Mouse (Mus musculus): Measurements from ENCODE around the gene Synpo2. TPM values are rescaled to one million over a fixed set of nuclear protein-coding genes. Genes with fewer than 3 reads are reported as not detected.

Gene Synpo2
- total RNA-seq, 2 experiments from 2014 or later: 1.8 to 3.0 TPM

DNA sequence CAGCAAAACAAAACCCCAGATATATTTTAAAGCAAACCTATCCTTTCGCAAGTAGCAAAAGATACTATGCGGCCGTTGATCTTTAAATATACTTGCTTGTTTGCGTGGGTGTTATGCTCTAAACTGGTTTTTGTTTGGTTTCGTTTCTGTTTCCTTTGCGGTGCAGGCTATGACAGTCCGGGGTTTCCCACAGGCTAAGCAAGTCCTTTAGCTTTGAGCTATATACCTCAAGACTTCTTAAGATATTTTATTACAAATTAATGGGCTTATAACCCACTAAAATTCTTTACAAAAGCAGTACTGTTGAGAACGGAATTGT, 61.6 kb downstream of the Synpo2 start:
- DNase-seq (ENCODE audit: low spot score in 2 of 2): no peak
- intact Hi-C loops (cut with DNase I): no loop called here

GRCm38 (mm10) chr3:123173553-123174378, 62.2 kb downstream of the Synpo2 start:
- DNase-seq (ENCODE audit: low spot score in 2 of 2): no peak
- intact Hi-C loops (cut with DNase I): no loop called here

GRCm38 (mm10) chr3:123172151-123172550, 63.8 kb downstream of the Synpo2 start:
- intact Hi-C loops (cut with DNase I): no loop called here
- no peak for DNase-seq (ENCODE audit: low spot score in 2 of 2)

GRCm38 (mm10) chr3:123169398-123169797, 66.6 kb downstream of the Synpo2 start:
- intact Hi-C loops (cut with DNase I): loop anchor here (2.0 to 10.0 kb wide), 2 partner anchors 153 to 185 kb away; no protein-coding TSS in a partner anchor
- DNase-seq (ENCODE audit: low spot score in 2 of 2): no peak

DNA sequence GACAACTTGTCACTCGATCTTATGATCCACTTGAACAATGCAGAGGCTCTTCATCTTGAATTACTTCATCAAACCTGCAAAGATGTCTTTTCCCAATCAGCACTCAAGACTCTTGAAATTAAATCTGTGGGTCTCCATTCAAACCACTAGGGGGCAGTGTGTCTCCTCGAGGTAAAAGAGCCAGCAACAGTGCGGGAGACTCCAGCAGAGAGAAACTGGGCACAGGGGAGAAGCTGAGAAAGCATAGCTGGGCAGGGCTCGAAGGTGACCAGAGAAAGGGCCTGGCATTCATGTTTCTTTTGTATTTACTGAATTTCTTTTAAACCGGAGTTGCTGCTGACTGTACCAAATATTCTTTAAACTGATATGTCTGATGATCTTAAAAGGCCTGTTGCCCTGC, 67.1 kb downstream of the Synpo2 start:
- DNase-seq (ENCODE audit: low spot score in 2 of 2): peak; percentile 49 to 72
- intact Hi-C loops (cut with DNase I): loop anchor here (2.0 to 10.0 kb wide), 2 partner anchors 154 to 186 kb away; no protein-coding TSS in a partner anchor

GRCm38 (mm10) chr3:123166450-123166849, 69.5 kb downstream of the Synpo2 start:
- DNase-seq (ENCODE audit: low spot score in 2 of 2): no peak
- intact Hi-C loops (cut with DNase I): loop anchor here (10.0 kb wide), 1 partner anchor 188 kb away; no protein-coding TSS in a partner anchor

- intact Hi-C loops (cut with DNase I): loop anchor here (5.0 to 10.0 kb wide), 2 partner anchors 73 to 191 kb away; partner anchors contain the start of gene Synpo2
- no peak for DNase-seq (ENCODE audit: low spot score in 2 of 2)
Measured at GRCm38 (mm10) chr3:123164183-123164582, 71.8 kb downstream of the Synpo2 start.

GRCm38 (mm10) chr3:123163192-123163523, 72.8 kb downstream of the Synpo2 start:
- DNase-seq (ENCODE audit: low spot score in 2 of 2): no peak
- intact Hi-C loops (cut with DNase I): loop anchor here (5.0 to 10.0 kb wide), 2 partner anchors 74 to 192 kb away; partner anchors contain the start of gene Synpo2

- intact Hi-C loops (cut with DNase I): loop anchor here (5.0 to 10.0 kb wide), 2 partner anchors 75 to 192 kb away; partner anchors contain the start of gene Synpo2
Measured at GRCm38 (mm10) chr3:123162289-123163191, 73.4 kb downstream of the Synpo2 start.

DNA sequence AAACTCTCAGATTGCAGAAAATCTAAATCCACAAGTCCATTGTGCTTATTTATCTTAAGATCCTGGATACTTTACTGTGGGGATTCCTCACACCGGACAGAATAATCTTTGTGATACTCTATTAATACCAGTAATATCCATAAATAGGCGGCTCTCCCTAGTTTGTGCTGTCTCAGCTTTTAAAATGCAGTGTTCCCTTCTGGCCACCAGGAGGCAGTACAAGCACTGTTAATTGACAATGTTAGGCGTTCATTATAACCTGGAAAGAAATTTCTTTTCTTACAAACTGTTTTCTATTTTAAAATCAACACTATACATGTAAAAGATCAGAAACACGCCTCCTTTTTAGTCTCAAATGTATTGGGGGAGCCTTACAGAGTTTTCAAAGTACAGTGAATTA, 75.2 kb downstream of the Synpo2 start:
- intact Hi-C loops (cut with DNase I): loop anchor here (2.0 to 10.0 kb wide), 3 partner anchors 77 to 194 kb away; partner anchors contain the start of gene Synpo2
- peak; percentile 28 to 55 for DNase-seq (ENCODE audit: low spot score in 2 of 2)

More at GRCm38 (mm10) chr3:123162289-123163191, 73.4 kb downstream of the Synpo2 start:
- DNase-seq (ENCODE audit: low spot score in 2 of 2): no peak

DNA sequence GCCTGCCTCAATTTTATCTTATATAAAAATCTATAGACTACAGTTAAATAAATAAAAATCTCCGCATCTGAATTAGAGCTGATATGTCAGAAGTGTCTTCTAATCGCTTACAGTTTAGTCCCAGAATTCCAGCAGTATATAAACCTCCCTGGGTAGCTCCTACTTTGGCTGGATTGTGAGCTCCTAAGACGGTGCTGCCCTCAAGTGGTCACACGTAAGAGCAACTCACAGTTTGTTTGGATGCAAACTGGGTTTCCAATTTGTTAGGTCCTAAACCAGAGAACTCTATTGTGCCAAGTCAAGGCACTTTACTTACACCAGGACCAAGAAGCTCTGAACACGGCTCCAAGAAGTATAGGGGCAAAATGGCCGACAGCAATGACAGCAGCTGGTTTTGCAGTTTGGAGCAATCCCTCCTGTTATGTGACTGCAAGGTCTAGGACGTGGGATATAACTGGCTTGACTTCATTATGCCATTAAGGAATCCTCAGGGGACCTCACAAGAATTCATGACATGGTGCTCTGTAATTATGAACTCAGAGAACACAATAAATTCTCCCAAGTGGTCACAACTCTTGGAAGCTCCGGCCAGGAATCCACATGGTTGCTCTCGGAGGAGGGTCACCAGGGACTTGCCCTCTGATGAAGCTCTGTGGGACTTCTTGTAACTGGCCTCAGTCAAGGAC, 76.7 kb downstream of the Synpo2 start:
- DNase-seq (ENCODE audit: low spot score in 2 of 2): peak; percentile 68 to 72
- intact Hi-C loops (cut with DNase I): loop anchor here (2.0 to 5.0 kb wide), 2 partner anchors 37 to 220 kb away; no protein-coding TSS in a partner anchor

DNA sequence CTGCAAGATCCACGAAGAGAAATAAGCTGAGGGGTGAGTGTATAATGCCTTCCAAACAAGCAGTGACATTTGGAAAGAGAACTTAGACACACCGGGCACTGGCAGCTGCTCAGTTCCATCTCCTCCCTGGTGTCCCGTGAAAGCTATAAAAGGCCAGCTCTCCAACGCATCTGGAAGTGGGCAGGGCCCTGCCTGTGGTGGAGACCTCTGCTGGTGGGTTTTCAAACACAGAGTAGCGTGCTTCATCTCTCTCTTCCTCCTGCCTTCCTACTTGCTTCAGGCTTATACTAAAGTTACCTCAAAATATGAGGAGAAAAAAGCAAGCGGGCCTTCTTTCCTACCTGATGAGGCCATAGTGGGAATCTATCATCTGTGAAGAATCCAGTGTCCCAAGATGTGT, 77.4 kb downstream of the Synpo2 start:
- intact Hi-C loops (cut with DNase I): loop anchor here (1.0 to 5.0 kb wide), 3 partner anchors 36 to 220 kb away; no protein-coding TSS in a partner anchor
- DNase-seq (ENCODE audit: low spot score in 2 of 2): no peak

DNA sequence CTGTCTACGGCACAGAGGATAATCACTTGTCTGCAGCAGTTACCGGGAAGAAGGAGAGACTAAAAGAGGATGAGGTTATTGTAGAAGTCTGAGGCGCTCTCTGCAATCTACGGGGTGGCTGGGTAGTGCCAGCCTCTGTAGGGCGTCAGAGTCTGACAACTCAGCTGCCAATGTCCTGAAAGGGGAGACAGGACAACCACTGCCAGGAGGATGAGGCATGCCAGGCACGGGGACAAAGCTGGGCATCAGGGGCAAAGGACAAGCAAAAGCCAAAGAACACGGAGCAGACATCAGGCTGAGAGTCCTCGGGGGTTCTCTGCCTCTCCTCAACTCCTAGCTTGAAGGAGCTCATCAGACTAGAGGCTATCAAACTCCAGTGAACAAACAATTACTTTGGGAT, 82.6 kb downstream of the Synpo2 start:
- DNase-seq (ENCODE audit: low spot score in 2 of 2): no peak
- intact Hi-C loops (cut with DNase I): no loop called here

- intact Hi-C loops (cut with DNase I): no loop called here
- DNase-seq (ENCODE audit: low spot score in 2 of 2): no peak
Measured at GRCm38 (mm10) chr3:123152911-123153310, 83.0 kb downstream of the Synpo2 start.

GRCm38 (mm10) chr3:123150523-123151135, 85.3 kb downstream of the Synpo2 start:
- peak in 1 of 2 experiments; percentile 34 for DNase-seq (ENCODE audit: low spot score in 2 of 2)
- intact Hi-C loops (cut with DNase I): no loop called here

GRCm38 (mm10) chr3:123149380-123150162, 86.4 kb downstream of the Synpo2 start:
- intact Hi-C loops (cut with DNase I): no loop called here
- no peak for DNase-seq (ENCODE audit: low spot score in 2 of 2)

DNA sequence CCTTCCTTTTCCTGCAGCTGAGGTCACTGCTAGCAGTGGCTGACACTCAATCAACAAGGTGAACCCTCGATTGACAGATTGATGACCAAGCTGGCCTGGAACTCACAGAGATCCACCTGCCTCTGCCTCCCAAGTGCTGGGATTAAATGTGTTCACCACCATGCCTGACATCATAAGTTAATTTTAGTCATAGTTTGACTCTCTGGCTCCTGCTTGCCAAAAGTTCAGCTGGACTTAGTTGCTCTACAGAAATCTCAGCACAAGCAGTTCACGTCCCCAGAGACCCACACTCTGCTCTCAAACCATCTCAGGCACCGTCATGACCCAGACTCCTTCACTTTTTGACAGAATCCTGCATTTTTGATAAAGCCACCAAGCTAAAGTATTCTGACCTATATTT, 87.3 kb downstream of the Synpo2 start:
- intact Hi-C loops (cut with DNase I): no loop called here
- DNase-seq (ENCODE audit: low spot score in 2 of 2): no peak

DNA sequence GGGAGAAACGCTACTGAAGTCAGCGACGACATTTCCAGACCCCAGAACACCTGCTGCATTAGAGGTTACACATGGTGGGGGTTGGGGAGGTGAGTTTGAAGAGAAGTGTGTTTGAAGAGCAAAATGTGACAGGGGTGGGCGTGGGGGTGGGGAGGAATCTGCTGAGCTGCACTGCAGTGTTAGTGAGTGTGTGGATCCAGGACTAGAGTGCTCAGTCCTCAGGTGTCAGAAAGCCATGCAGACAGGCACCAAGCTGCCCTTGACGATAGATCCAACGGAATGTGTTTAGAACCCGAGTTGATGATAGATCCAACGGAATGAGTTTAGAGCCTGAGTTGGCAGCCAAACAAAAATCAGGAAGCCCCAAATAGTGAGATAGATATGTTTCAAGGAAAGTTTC, 89.4 kb downstream of the Synpo2 start:
- intact Hi-C loops (cut with DNase I): no loop called here
- DNase-seq (ENCODE audit: low spot score in 2 of 2): no peak
